Mouse (Mus musculus) cerebellum, adult 2 months (tissue): ENCODE results near the gene Sema5a.

ENCODE experiments used
- CTCF ChIP-seq: fragments of 200-500 bp; IDR thresholded peaks from 2 replicates; pipeline ENCODE4 v1.5.1; 2011; ENCODE audit warnings: low read depth, mild to moderate bottlenecking, control low read depth, low read length, moderate library complexity, borderline replicate concordance; ENCODE audit not compliant: insufficient read depth
- POLR2A ChIP-seq: fragments of 200-500 bp; IDR thresholded peaks from 2 replicates; pipeline ENCODE4 v1.6.1; 2011; ENCODE audit warnings: low read length, control low read depth, borderline replicate concordance; ENCODE audit not compliant: insufficient read depth

DNA sequence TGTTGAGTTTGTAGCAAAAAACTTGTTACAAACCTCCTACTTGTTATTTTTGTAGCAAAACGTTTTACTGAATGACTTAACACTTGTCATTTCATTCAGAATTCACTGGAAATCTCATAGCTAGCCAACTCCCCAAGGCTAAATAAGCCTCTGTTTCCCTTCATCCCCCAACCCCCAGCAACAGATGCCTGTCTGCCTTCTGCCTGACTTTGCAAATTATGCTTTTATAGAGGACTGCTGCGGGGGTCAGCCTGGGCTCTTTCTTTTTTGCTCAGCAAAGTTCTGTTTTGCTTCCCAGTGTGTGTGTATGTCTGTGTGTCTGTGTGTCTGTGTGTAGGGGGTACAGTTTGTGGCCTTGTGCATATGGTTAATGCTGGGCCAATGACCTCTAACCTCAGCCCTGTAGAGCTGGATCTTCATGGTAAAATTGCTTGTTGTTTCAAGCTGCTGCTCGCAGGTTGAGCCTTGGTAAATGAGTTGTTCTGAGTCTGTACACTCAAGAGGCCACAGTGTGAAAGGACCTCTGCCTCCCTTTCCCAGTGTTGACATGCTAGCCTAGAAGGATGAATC, 94.2 kb downstream of the Sema5a start:
- TF ChIP-seq CTCF (no peak), POLR2A (no peak)
